In the genomic region with DNA sequence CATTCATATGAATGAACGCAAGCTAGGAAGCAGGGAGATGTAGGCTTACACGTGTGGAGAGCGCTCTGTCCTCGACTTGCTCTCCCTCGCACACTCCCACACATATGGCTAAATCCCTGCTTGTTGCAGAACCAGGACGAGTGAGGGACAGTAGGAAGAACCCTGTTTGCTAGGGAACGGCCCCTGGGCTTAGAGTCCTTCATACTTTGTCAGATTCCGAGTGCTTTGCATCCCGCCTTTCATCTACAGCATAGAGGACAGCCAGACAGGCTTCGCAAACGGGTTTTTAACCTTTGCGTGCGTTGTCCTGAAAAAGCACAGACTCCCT, we compare ENCODE assay signal across 8 mouse cellular contexts. TPM values are rescaled to one million over a fixed set of nuclear protein-coding genes. Genes with fewer than 3 reads are reported as not detected.
A peak's percentile ranks its signal among the peaks of the same experiment; 100 is the strongest.
DNase-seq lines count a peak whose midpoint lies in the region; ATAC-seq and TF ChIP-seq lines count a peak whose summit lies in the region.

A gene (minus strand): TSS at position 106 of the 328 bp plus-strand sequence.

- H3K9ac ChIP-seq in lung, embryonic 14.5 days = peak within 1 kb of the TSS; percentile 40
- peak within 1 kb of the TSS; percentile 78 for H3K9ac ChIP-seq in hindbrain, embryonic 15.5 days
- no peak within 1 kb of the TSS for H3K9ac ChIP-seq in liver, embryonic 11.5 days (ENCODE audit: low read depth, low read length)

- no peak within 1 kb of the TSS for H3K27ac ChIP-seq in lung, embryonic 14.5 days (ENCODE audit: low read depth)
- peak within 1 kb of the TSS; percentile 86 for H3K27ac ChIP-seq in hindbrain, embryonic 15.5 days (replicated peaks)
- H3K27ac ChIP-seq in liver, embryonic 11.5 days (ENCODE audit: low read depth, low read length) = no peak within 1 kb of the TSS

- peak within 1 kb of the TSS; percentile 90 for H3K4me2 ChIP-seq in lung, embryonic 14.5 days
- H3K4me2 ChIP-seq in hindbrain, embryonic 15.5 days = peak within 1 kb of the TSS; percentile 91
- peak within 1 kb of the TSS; percentile 66 for H3K4me2 ChIP-seq in liver, embryonic 11.5 days

- no peaks in the 10 kb centered on the region for H3K9me3 ChIP-seq in lung, embryonic 14.5 days (ENCODE audit: low read depth, low read length)
- H3K9me3 ChIP-seq in hindbrain, embryonic 15.5 days = no peaks in the 10 kb centered on the region
- H3K9me3 ChIP-seq in liver, embryonic 11.5 days (ENCODE audit: control insufficient read depth, low read length) = no peaks in the 10 kb centered on the region

- peaks cover 18% of the 10 kb centered on the region for H3K27me3 ChIP-seq in lung, embryonic 14.5 days (ENCODE audit: insufficient read depth, low read length)
- no peaks in the 10 kb centered on the region for H3K27me3 ChIP-seq in hindbrain, embryonic 15.5 days
- peaks cover 18% of the 10 kb centered on the region for H3K27me3 ChIP-seq in liver, embryonic 11.5 days (replicated peaks; ENCODE audit: control insufficient read depth, insufficient read depth, low read length)

- 2% methylated on average over 13 of the region's 13 CpGs for WGBS in lung, embryonic 14.5 days
- under 1% methylated on average over 13 of the region's 13 CpGs for WGBS in hindbrain, embryonic 15.5 days
- WGBS in liver, embryonic 11.5 days = 5% methylated on average over 13 of the region's 13 CpGs

- H3K4me1 ChIP-seq in lung, embryonic 14.5 days (ENCODE audit: insufficient read depth) = no peaks in the 10 kb centered on the region
- H3K4me1 ChIP-seq in hindbrain, embryonic 15.5 days (replicated peaks) = peaks cover 12% of the 10 kb centered on the region; the same call in 1 of the 2 replicates
- H3K4me1 ChIP-seq in liver, embryonic 11.5 days (replicated peaks; ENCODE audit: control insufficient read depth, insufficient read depth, low read length) = no peaks in the 10 kb centered on the region

- peak within 1 kb of the TSS; percentile 43 for H3K4me3 ChIP-seq in lung, embryonic 14.5 days (ENCODE audit: low read depth, low read length)
- H3K4me3 ChIP-seq in hindbrain, embryonic 15.5 days = peak within 1 kb of the TSS; percentile 53
- peak within 1 kb of the TSS; percentile 45 for H3K4me3 ChIP-seq in liver, embryonic 11.5 days (ENCODE audit: low read depth, low read length)

- no peaks in the 10 kb centered on the region for H3K36me3 ChIP-seq in lung, embryonic 14.5 days (ENCODE audit: insufficient read depth)
- no peaks in the 10 kb centered on the region for H3K36me3 ChIP-seq in hindbrain, embryonic 15.5 days
- no peaks in the 10 kb centered on the region for H3K36me3 ChIP-seq in liver, embryonic 11.5 days (ENCODE audit: control insufficient read depth, insufficient read depth, low read length)

- no peak for TF ChIP-seq CTCF in lung, embryonic 14.5 days (IDR thresholded peaks at IDR 0.05; ENCODE audit: low read depth)

- peak; percentile 48 for DNase-seq in lung, embryonic 14.5 days
- no peak for DNase-seq in lung, postnatal 10 days
- DNase-seq in embryo, embryonic 10.5 days (ENCODE audit: low spot score) = peak; percentile 60
- DNase-seq in liver, embryonic 11.5 days (ENCODE audit: low spot score) = peak; percentile 39
- peak; percentile 54 to 67 for DNase-seq in right cerebral cortex, postnatal 10 days (ENCODE audit: low spot score in 2 of 2)
- no peak for DNase-seq in B cell, adult 2 months

- peak; percentile 71; the same call in 1 of the 2 replicates for ATAC-seq in lung, embryonic 14.5 days (ENCODE audit: insufficient read depth)
- ATAC-seq in hindbrain, embryonic 15.5 days (ENCODE audit: low FRiP score, low read depth) = peak; percentile 79
- ATAC-seq in liver, embryonic 11.5 days (replicated peaks; ENCODE audit: low FRiP score) = no peak
- ATAC-seq in megakaryocyte-erythroid progenitor cell, adult 5-6 weeks (replicated peaks; ENCODE audit: low FRiP score, low TSS enrichment, poor library complexity, severe bottlenecking) = no peak

RNA-seq across cellular contexts. Expression of the gene that starts here (rescaled TPM):
- polyA plus RNA-seq in lung, embryonic 14.5 days (2014; fragmentation: Nextera tagmentation; extraction: Ambion mirVana) = 0.45 and 1.1 TPM in 2 replicates
- 19.0 and 19.3 TPM in 2 replicates for polyA plus RNA-seq in hindbrain, embryonic 15.5 days (2015; fragmentation: Nextera tagmentation; extraction: Ambion mirVana)
- polyA plus RNA-seq in liver, embryonic 11.5 days (2014; fragmentation: Nextera tagmentation; extraction: Ambion mirVana) = 1.3 and 2.7 TPM in 2 replicates
- total RNA-seq in megakaryocyte-erythroid progenitor cell, adult 5-6 weeks (2014; fragmentation: Nextera tagmentation) = not detected in 2 replicates
- not detected in 2 replicates for total RNA-seq in megakaryocyte-erythroid progenitor cell, adult 5-6 weeks (2017)

Comparison
In these comparisons a context has a peak if more than half of its experiments do, and no peak if none do; other contexts are left out.
1. DNase-seq: peak in lung, embryonic 14.5 days (single experiment), embryo, embryonic 10.5 days (single experiment), liver, embryonic 11.5 days (single experiment) and right cerebral cortex, postnatal 10 days (2 of 2); none in lung, postnatal 10 days (single experiment) and B cell, adult 2 months (0 of 2).
2. ATAC-seq: peak in lung, embryonic 14.5 days (single experiment) and hindbrain, embryonic 15.5 days (single experiment); none in liver, embryonic 11.5 days (single experiment) and megakaryocyte-erythroid progenitor cell, adult 5-6 weeks (single experiment).
3. Peak in every context shown above with its lines, with median percentiles within 50 percentile points of each other: H3K4me2 ChIP-seq and H3K4me3 ChIP-seq.